Mouse (Mus musculus) cerebellum, adult 9-11 months (tissue): ENCODE measurements at regions not wholly inside any gene's neighbourhood (a gene's known extent, or its start where the extent isn't known, plus 50 kb on each side); places are given as distances from the start of the nearest gene placed in this dataset.

Experiments used
- DNase-seq: peaks from one replicate; pipeline ENCODE4 v3.0.0; 2022

GRCm38 (mm10) chr10:92483592-92483991 is 238.6 kb downstream of the Nedd1 start:
- DNase-seq = no peak

- DNase-seq = no peak
These were observed 248.9 kb downstream of the Nedd1 start for GRCm38 (mm10) chr10:92473282-92473681.

DNA sequence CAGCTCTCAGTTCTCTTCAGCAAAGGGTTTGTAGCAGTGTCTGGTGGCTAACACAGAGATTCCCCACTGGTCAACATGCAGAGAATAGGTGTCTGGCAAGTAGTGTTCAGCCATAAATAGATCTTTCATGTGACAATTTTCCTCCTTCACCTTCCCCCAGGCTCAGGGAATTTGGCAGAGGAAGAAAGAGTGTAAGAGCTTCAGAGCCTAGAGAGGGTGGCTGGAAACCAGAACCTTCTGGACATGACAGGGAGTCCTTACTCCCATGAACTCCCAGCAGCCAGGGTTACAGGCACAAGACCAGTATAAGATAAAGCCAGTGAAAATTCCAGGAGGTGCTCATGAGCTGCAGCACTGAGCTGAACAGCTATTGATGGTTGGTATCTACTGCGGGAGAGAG is 251.1 kb downstream of the Nedd1 start:
- no peak for DNase-seq

DNA sequence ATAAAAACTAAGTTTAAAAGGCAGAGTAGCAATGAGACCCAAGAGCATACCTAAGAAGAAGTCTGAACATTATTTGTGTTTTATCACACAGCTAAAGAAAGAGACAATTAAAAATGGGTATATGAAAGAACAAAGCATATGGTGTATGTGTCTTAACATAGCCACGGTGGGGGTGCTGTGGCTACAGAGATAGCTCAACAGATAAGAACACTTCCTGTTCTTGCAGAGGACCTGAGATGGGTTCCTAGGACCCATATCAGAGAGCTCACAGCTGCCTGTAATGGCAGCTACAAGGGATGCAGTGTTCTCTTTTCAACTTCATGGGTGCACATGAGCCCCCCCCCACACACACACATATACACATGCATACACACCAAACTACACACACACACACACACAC is 267.0 kb downstream of the Nedd1 start:
- no peak for DNase-seq

GRCm38 (mm10) chr10:92453550-92453949 is 268.7 kb downstream of the Nedd1 start:
- no peak for DNase-seq

- no peak for DNase-seq
These were observed 276.3 kb downstream of the Nedd1 start for GRCm38 (mm10) chr10:92445957-92446356.

DNA sequence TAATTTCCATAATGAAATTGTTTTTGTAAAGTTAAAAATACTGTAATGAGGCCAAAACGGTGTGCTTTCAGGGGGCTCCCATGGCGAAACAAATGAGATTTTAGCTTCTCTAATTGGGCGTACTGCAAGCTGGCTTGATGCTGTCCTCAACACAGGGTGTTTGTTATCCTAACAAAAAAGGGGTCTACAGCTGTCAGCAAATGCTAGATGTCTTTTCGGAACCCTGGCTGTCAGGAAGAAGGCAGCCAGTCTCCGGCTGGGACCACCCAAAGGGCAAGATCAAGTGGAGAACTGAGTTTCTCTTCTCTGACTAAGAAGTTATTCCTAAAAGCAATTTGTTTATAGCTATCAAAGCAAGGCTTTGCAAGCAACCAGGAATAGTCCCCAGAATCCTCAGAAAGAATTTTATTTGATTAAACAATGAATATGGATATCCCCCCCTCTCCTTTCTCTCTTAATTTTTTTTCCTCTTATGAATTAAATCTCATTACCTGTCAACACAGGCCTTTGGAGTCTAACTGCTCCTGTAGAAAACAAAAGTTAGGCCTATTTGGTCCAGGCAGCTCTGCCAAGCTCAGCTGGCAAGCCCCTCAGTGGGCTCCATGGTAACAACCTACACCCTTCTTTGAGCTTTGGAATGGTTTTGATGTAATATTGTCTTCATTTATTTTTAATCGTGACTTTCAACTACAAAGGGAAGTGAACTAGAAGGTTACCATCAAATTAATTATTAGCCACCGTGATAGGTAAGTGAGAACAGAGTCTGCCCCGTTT is 283.4 kb downstream of the Nedd1 start:
- DNase-seq = no peak

- no peak for DNase-seq
These were observed 293.0 kb downstream of the Nedd1 start for GRCm38 (mm10) chr10:92429256-92429655.

- no peak for DNase-seq
These were observed 294.2 kb downstream of the Nedd1 start for GRCm38 (mm10) chr10:92428026-92428425.

- DNase-seq = no peak
These were observed 295.8 kb downstream of the Nedd1 start for GRCm38 (mm10) chr10:92426443-92426842.

DNA sequence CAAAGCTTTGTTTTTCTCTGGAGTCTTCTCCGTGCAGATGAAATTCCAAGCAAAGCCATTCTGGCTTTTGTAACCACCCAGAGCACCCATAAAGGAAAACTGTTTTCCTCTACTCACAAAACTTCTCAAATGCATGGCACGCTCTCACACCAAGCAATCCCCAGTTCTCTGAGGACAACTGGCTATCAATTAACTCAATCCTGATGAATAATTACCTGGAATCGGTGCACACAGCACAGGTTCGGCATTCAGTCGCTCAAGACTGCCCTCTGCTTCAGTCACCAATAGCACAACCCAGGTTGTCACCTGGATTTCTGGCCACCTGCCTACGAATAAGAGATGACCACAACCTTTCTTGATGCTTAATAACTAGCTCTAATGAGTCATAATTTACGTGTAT is 309.5 kb downstream of the Nedd1 start:
- no peak for DNase-seq

DNA sequence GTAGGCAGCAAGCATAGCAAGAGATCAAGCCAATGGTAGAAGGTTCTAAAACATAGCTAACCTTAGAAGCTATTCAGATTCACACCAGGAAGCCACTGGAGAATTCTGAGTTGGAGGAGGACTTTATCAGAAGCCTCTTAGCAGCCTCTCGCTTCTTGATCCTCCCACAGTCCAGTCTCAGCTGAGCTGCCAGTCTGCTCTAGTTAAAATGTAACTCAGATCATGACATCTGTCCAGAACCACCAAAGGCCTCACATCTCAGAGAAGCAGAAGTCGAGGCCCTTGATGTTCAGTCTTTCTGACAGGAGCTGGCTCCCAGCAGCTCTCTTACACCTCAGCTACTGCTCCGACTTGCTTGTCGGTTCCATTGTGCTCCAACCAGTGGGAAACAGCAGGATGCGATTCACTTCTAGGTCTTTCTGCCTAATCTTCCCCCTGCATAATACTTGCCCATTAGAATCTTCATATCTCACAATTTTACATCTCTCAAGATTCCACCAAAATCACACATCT is 311.4 kb downstream of the Nedd1 start:
- DNase-seq = no peak

DNA sequence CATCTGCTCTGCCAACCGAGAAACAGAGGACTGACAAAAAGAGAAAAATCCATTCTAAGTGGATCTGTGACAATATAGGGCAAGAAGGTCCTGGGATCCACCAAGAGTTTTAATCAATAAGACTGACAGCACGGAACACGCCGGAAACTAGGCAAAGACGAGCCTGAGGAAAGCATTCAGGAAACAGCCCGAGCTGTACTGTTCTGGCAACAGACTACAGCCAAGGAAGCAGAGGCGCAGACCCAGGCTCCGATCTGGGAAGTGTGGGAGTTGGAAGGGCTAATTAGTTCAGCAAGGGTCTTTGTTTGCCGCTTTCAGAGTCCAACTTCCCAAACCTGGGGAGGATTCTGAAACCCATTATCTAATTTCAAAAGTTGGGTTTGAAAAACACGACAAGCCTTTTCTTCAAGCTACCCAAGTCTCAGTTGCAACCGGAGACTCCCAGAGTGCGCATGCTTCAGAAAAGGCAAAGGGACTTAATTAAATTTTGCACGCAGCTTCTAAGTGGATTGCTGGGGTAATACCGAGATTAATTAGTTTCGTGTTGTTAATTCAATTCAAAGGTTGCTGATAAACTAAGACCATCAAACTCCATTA is 317.4 kb downstream of the Nedd1 start:
- DNase-seq = no peak

DNA sequence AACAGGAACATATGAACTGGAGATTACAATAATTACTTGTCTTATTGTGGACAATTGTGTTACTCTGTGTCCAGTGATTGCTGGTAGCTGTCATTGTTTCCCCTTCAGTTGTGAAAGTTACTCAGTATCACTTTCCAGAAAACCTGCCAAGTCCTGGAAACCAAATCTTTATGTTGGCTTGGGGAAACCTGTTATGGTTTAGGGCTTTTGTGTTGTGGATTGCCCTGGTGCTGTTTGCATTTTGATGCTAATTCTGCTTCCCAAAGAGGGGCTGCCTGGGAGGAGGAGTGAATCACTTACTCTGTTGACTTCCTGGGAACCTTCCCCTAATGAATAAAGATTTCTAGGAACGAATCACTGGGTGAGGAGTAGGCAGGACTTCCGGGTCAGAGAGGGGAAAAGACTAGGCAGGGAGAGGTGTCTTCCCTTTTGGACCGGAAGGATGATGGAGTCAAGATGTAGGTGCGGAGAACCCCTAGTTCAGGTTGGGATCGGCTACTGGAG is 321.6 kb downstream of the Nedd1 start:
- DNase-seq = no peak

DNA sequence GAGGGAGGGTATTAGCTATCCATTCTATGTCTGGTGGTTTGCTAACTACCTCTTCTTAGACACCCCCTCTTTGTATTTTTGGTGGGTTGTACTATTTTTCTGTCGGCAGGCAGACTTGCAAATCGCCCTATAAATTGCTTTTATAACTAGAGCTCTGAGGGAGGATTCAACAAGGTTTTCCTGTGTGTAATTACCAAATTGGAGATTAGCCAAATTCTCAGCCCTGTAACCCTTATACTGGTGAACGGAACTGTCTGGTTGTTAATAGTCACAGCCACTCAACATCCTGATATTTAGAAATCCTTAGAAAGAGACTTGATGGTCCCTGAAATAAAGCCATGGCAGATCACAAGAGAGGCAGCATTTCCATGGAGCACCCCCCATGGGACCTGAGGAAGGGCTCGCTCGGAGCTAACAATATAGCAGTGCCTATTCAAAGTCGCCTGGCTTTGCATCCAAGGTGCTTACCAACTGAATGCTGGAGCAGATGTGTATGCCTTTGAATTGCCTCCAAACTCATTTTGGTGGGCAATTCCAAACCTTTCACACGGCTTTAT is 333.0 kb downstream of the Nedd1 start:
- DNase-seq = no peak

- DNase-seq = no peak
These were observed 355.1 kb downstream of the Nedd1 start for GRCm38 (mm10) chr10:92367126-92367525.

- DNase-seq = no peak
These were observed 365.5 kb downstream of the Nedd1 start for GRCm38 (mm10) chr10:92356738-92357137.

DNA sequence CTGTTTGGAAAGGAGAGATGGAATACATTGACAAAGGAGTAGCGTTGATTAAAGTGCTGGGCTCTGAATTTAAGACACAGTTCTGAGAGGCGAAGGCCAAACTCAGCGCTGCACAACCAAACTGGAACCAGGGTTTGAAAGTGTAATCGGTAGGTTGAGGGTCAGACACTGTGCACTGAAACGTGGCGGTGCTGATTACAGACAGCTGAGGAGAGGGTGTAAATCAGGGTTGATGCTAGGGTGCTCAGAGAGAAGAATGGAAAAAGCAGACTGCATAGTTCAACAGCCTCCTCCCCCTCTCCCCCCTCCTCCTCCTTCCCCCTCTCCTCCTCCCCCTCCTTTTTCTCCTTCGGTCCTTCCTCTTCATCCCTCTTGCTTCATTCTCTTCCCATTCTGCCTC is 373.2 kb downstream of the Nedd1 start:
- no peak for DNase-seq

- DNase-seq = no peak
These were observed 374.1 kb downstream of the Nedd1 start for GRCm38 (mm10) chr10:92347960-92348675.

GRCm38 (mm10) chr10:92339671-92340070 is 382.5 kb downstream of the Nedd1 start:
- DNase-seq = no peak

DNA sequence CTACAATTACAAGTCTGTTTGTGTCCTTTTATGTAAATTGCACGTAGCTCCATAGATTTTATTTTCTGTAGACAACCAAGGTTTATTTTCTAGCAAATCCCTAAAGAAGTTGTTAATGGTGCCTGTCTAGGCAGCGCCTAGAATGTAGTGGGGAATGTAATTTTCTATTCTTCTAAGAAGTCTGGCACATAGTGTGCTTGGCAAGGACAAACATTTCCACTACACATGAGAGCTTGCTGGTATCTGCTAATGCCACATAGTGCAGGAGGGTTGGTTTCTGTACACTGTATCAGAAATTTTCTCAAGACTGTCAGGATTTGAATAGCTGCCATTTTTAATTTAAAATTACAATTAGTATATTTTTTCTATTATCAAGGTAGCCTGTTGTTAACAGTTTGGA is 385.3 kb downstream of the Nedd1 start:
- no peak for DNase-seq

DNA sequence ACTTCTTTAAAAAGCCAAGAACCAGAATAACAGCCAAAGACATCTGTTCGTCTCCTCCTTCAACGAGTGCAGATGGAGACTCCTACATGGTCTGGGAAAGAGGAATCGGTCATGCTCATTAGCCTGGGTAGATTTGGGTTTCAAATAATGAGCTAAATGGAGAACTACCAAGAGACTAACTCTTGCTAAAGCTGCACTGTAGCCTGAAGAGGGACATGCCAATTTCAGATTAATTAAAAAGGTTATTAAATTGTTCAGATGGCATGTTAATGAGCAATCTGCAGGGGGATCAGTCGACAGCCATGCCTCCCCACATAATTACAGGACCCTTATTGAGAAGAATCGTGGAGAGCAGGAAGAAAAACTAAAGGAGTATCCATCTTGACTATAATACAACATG is 386.1 kb downstream of the Nedd1 start:
- no peak for DNase-seq

DNA sequence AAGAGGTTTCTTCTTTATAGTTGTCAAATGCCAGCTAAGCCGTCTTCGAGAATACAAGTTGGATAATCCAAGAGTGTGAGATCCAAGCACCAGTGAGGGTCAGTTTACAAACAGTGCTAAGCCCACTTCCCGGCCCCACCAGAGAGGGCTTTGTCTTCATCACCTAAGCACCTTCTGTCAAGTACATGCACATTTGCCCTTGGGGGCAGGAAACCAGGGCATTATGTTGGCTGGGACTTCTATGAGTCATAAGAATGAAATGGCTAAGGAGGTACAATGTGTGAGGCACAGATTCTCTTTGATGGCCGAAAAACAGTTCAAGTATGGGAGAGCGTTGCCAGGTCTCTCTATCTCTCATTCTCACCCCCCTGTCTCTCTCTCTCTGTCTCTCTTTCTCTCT is 387.1 kb downstream of the Nedd1 start:
- no peak for DNase-seq
